Mouse (Mus musculus) embryonic stem cell, embryonic (primary cell): ENCODE results near the gene Pdlim7.

Source experiments
- CTCF ChIA-PET, 4 experiments: fragments of 300-600 bp in 2 of 4; fragments of 350-600 bp in 2 of 4; sonication (Branson Sonifier 250); formaldehyde crosslinking; loops; one replicate each; lab custom pipeline; 2022; ENCODE audit warnings: inconsistent platforms in 2 of 4; lab: Charles Lee
- POLR2A ChIA-PET, 4 experiments: fragments of 300-600 bp in 2 of 4; fragments of 350-600 bp in 2 of 4; sonication (Branson Sonifier 250); formaldehyde crosslinking; loops; one replicate each; lab custom pipeline; 2022; ENCODE audit warnings: antibody characterized with exemption in 4 of 4, inconsistent platforms in 1 of 4; lab: Charles Lee

The Pdlim7 gene

DNA sequence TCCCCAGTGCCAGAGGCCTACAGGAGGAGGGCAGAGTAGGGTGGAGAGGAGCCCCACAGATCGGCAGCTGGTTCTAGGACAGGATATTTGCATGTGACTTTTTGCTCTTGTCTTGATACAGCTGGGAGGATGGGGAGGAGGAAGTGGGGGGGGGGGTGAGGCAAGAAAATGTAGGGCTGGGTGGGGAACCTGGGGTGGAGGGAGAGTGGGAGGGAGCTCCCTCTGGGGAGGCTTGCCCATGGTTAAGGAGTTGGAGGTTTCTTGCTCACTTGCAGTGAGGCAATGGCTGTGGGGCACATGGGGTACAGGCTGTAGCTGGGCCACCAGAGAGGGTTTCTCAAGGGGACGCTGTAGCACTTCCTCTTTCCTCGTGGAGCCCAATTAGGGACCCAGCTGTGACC is 65.9 kb downstream of the Pdlim7 start:
- POLR2A ChIA-PET = interaction anchor here in 2 of 4 experiments (0.5 to 8.3 kb wide), 10 partner anchors 13 to 145 kb away, joined by 3 to 74 read pairs (median 4); partner anchors contain the start of gene Prr7 (in 1 of the 2)
- CTCF ChIA-PET = interaction anchor here in 1 of 4 experiments (0.9 to 1.1 kb wide), 2 partner anchors 27 to 117 kb away, joined by 3 to 4 read pairs; no protein-coding TSS in a partner anchor

DNA sequence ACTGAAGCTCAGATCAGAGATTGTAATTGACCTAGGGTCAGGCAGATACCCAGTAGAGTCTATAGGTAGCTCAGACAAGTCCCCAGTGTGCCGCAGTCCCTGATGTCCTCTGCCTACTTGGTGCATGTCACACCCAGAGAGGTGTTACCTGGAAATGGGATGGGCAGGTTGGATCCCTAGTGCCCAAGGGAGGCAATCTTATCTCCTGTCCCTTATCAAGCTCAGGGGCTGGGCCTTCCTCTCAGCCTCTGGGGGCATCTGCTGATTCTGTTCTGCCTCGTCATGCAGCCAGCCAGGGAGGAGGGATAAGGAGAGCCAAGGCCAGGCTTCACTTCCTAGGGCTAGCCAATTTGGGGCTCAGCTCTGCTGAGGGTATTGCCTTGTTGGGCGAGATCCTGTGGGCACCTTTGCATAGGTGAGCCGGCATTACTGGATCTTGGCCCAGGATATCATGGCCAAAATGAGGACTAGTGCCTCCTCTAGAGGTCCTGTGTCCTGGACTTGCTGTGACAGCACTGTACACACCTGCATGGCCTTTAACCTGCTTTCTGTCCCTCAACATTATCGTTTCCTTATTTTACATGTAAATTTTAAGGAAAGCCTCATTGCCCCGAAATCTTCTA is 66.9 kb downstream of the Pdlim7 start:
- POLR2A ChIA-PET = interaction anchor here in 2 of 4 experiments (0.6 to 8.3 kb wide), 13 partner anchors 13 to 176 kb away, joined by 3 to 74 read pairs (median 3); partner anchors contain the start of genes Caml (in 1 of the 2), Mxd3 (in 1 of the 2) and Prr7 (in 1 of the 2)
- CTCF ChIA-PET = interaction anchor here in 2 of 4 experiments (0.6 to 1.1 kb wide), 2 partner anchors 29 to 116 kb away, joined by 3 read pairs; no protein-coding TSS in a partner anchor
